Mouse (Mus musculus) lung, adult 2 months (tissue): Measurements from ENCODE around the gene Gm37240.

Source experiments
- CTCF ChIP-seq: fragments of 200-500 bp; IDR thresholded peaks from 2 replicates; pipeline ENCODE4 v1.5.1; 2011; ENCODE audit warnings: mild to moderate bottlenecking, low read length, control low read depth; ENCODE audit not compliant: insufficient read depth
- POLR2A ChIP-seq: fragments of 200-500 bp; IDR thresholded peaks from 2 replicates; pipeline ENCODE4 v1.6.1; 2011; ENCODE audit warnings: low read depth, mild to moderate bottlenecking, control low read depth, low read length, borderline replicate concordance; ENCODE audit errors: extremely low read depth

DNA sequence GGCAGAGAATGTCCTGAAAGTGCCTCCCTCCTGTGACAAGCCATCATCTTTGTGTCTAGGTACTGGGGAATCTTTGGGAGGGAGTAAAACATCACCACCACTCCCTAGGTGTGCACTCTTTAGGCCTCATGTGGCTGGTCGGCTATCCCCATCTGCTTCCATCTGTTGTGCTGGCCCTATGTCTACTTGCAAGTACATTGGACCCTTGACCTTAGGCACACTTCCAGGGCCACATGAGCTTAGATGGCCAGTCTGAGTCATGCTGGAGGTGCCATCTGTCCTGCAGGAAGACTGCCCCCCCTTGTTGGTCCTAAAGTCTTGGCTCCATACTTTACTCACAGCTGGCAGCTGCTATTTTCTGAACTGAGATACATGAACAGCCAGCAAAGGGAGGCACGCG is 493.9 kb downstream of the Gm37240 start:
- TF ChIP-seq CTCF (no peak), POLR2A (no peak)
